Mouse (Mus musculus) ES-E14 (cell line): ENCODE results near the gene Ankle1.

Experiments used
- CHD2 ChIP-seq: IDR thresholded peaks from 2 replicates; pipeline ENCODE4 v1.6.1; 2014; ENCODE audit warnings: mild to moderate bottlenecking, low read depth, low read length, inconsistent platforms
- ZC3H11A ChIP-seq: IDR thresholded peaks from 2 replicates; pipeline ENCODE4 v1.6.1; 2012; ENCODE audit warnings: low read depth, mild to moderate bottlenecking, inconsistent platforms, low read length, borderline replicate concordance

- TF ChIP-seq ZC3H11A (no peak), CHD2 (no peak)
Measured at GRCm38 (mm10) chr8:71383396-71383795, 22.4 kb upstream of the Ankle1 start.
